Mouse (Mus musculus): ENCODE measurements at regions not wholly inside any gene's neighbourhood (a gene's known extent, or its start where the extent isn't known, plus 50 kb on each side); places are given as distances from the start of the nearest gene placed in this dataset.

- TF ChIP-seq CTCF (IDR thresholded peaks at IDR 0.05; ENCODE audit: extremely low read depth, insufficient read depth, insufficient read length, insufficient replicate concordance) (no peak), POLR2A (IDR thresholded peaks at IDR 0.05; ENCODE audit: low read depth, low read length) (no peak)
Observed at GRCm38 (mm10) chr13:111870505-111870904, 61.7 kb upstream of the Map3k1 start.

All from spleen, adult 2 months (tissue).